Mouse (Mus musculus) regulatory T cell (primary cell): ENCODE measurements at regions not wholly inside any gene's neighbourhood (a gene's known extent, or its start where the extent isn't known, plus 50 kb on each side); places are given as distances from the start of the nearest gene placed in this dataset.

Experiments
- in situ Hi-C: fragments of 300-600 bp; cut with MboI, MseI; formaldehyde crosslinking; loops from one replicate; pipeline ENCODE4 v1.15.1; 2025; ENCODE audit warnings: high pct_unique_total_duplicates

GRCm38 (mm10) chr3:144255596-144256550 lies 50.9 kb upstream of the Lmo4 start:
- in situ Hi-C loops = loop anchor here (25.0 kb wide), 1 partner anchor 644 kb away; no protein-coding TSS in a partner anchor
